Mouse (Mus musculus) liver, embryonic 14.5 days (tissue): ENCODE results near the gene Pnrc2.
A peak's percentile ranks its signal among the peaks of the same experiment; 100 is the strongest.

Experiments used
- CTCF ChIP-seq: IDR thresholded peaks from 2 replicates; pipeline ENCODE4 v1.5.1; 2016; ENCODE audit warnings: antibody characterized with exemption, low read depth, control low read depth
- EP300 ChIP-seq: IDR thresholded peaks from 2 replicates; pipeline ENCODE4 v1.6.1; 2016; ENCODE audit warnings: antibody characterized with exemption, low read depth

- peak; percentile 27; the same call in 1 of the 2 replicates for TF ChIP-seq EP300
- TF ChIP-seq CTCF: no peak
Observed at GRCm38 (mm10) chr4:135913433-135913832, 39.8 kb upstream of the Pnrc2 start.
